Mouse (Mus musculus) kidney, adult 2 months (tissue): ENCODE results near the gene 4930550C14Rik. TPM values are rescaled to one million over a fixed set of nuclear protein-coding genes. Genes with fewer than 3 reads are reported as not detected.

Experiments used
- DNase-seq: peaks from one replicate; pipeline ENCODE4 v3.0.0; 2021
- H3K27ac ChIP-seq: fragments of 200-500 bp; 2 replicates; pipeline ENCODE4 v1.5.1; 2012; ENCODE audit warnings: low read depth, low read length, control low read depth, inconsistent platforms; ENCODE audit not compliant: insufficient read depth
- H3K27me3 ChIP-seq: fragments of 200-500 bp; replicated peaks from 2 replicates; pipeline ENCODE4 v1.6.1; 2012; ENCODE audit warnings: mild to moderate bottlenecking, moderate library complexity, low read length, inconsistent platforms; ENCODE audit not compliant: control insufficient read depth, insufficient read depth
- H3K36me3 ChIP-seq: fragments of 200-500 bp; 2 replicates; pipeline ENCODE4 v1.6.1; 2012; ENCODE audit warnings: mild to moderate bottlenecking, moderate library complexity, low read length, inconsistent platforms; ENCODE audit not compliant: control insufficient read depth, insufficient read depth
- H3K4me1 ChIP-seq: fragments of 200-500 bp; 2 replicates; pipeline ENCODE4 v1.6.1; 2011; ENCODE audit warnings: low read length; ENCODE audit not compliant: control insufficient read depth, insufficient read depth
- H3K4me3 ChIP-seq: fragments of 200-500 bp; 2 replicates; pipeline ENCODE4 v1.5.1; 2011; ENCODE audit warnings: mild to moderate bottlenecking, low read depth, low read length, control low read depth; ENCODE audit not compliant: insufficient read depth
- CTCF ChIP-seq: fragments of 200-500 bp; conservative IDR thresholded peaks from 2 replicates; pipeline ENCODE4 v1.5.1; 2011; ENCODE audit warnings: low read depth, mild to moderate bottlenecking, control low read depth, low read length, moderate library complexity, mixed read lengths; ENCODE audit not compliant: insufficient read depth, insufficient read length
- POLR2A ChIP-seq: fragments of 200-500 bp; IDR thresholded peaks from one replicate; pipeline ENCODE4 v1.6.1; 2011; ENCODE audit warnings: low read depth, low read length, control low read depth
- WGBS: fragments of 180-500 bp; shearing (Covaris S2); methylation state at CpG from one replicate; pipeline ENCODE4 v1.1.7; 2018; 5-methylcytosine and 5-hydroxymethylcytosine counted together
- polyA plus RNA-seq: library from polyadenylated mRNA; depleted of rRNA; stranded (reverse); fragments of >200 nt; gene quantifications from 2 replicates; pipeline ENCODE4 v1.2.3, GENCODE M21; 2012

4930550C14Rik gene
- polyA plus RNA-seq, 1 experiment: 1.0 TPM

- Histone ChIP-seq H3K4me1 (no peaks in the 10 kb centered on the region), H3K36me3 (no peaks in the 10 kb centered on the region), H3K27ac (no peak overlapping the region), H3K4me3 (no peak overlapping the region), H3K27me3 (no peaks in the 10 kb centered on the region)
- TF ChIP-seq POLR2A (no peak), CTCF (no peak)
- DNase-seq: no peak
- 82% methylated on average over 3 of the region's 3 CpGs for WGBS
Observed at GRCm38 (mm10) chr9:53378171-53378570, 24.0 kb upstream of the 4930550C14Rik start.

GRCm38 (mm10) chr9:53380595-53380994 is 21.5 kb upstream of the 4930550C14Rik start:
- no peaks in the 10 kb centered on the region for H3K27me3 ChIP-seq
- no peak overlapping the region for H3K27ac ChIP-seq
- TF ChIP-seq POLR2A: no peak
- no peak for TF ChIP-seq CTCF
- DNase-seq: no peak
- no peak overlapping the region for H3K4me3 ChIP-seq
- H3K36me3 ChIP-seq: no peaks in the 10 kb centered on the region
- no peaks in the 10 kb centered on the region for H3K4me1 ChIP-seq
- 87% methylated on average over 2 of the region's 2 CpGs for WGBS

- WGBS: 85% methylated on average over 5 of the region's 5 CpGs
- no peak overlapping the region for H3K27ac ChIP-seq
- H3K36me3 ChIP-seq: no peaks in the 10 kb centered on the region
Observed at GRCm38 (mm10) chr9:53381113-53381615, 21.0 kb upstream of the 4930550C14Rik start.

GRCm38 (mm10) chr9:53383951-53384866 is 17.9 kb upstream of the 4930550C14Rik start, which contains the start of gene Kdelc2:
Kdelc2 (plus strand) TSS chr9:53384025.
- DNase-seq: peak; percentile 90
- TF ChIP-seq CTCF: no peak
- no peak for TF ChIP-seq POLR2A
- Histone ChIP-seq H3K4me3 (peak within 1 kb of the TSS; percentile 72), H3K36me3 (no peaks in the 10 kb centered on the region), H3K4me1 (no peaks in the 10 kb centered on the region), H3K27me3 (no peaks in the 10 kb centered on the region), H3K27ac (peak within 1 kb of the TSS; percentile 90)
- WGBS: under 1% methylated on average over 75 of the region's 75 CpGs

More at GRCm38 (mm10) chr9:53381113-53381615, 21.0 kb upstream of the 4930550C14Rik start:
- Histone ChIP-seq H3K27me3 (no peaks in the 10 kb centered on the region), H3K4me1 (no peaks in the 10 kb centered on the region), H3K4me3 (no peak overlapping the region)
- no peak for DNase-seq
- TF ChIP-seq CTCF: 0 out of 2 replicates have a peak, but pooled peaks have one; percentile 11
- no peak for TF ChIP-seq POLR2A

- H3K27ac ChIP-seq: peak overlapping the region; percentile 90
- WGBS: 4% methylated on average over 8 of the region's 8 CpGs
- no peak for DNase-seq
- no peak for TF ChIP-seq POLR2A
- TF ChIP-seq CTCF: no peak
- H3K4me1 ChIP-seq: no peaks in the 10 kb centered on the region
- peak overlapping the region; percentile 72 for H3K4me3 ChIP-seq
- H3K36me3 ChIP-seq: no peaks in the 10 kb centered on the region
- H3K27me3 ChIP-seq: no peaks in the 10 kb centered on the region
Observed at GRCm38 (mm10) chr9:53384873-53385272, 17.3 kb upstream of the 4930550C14Rik start.

- Histone ChIP-seq H3K4me1 (no peaks in the 10 kb centered on the region), H3K36me3 (no peaks in the 10 kb centered on the region), H3K4me3 (no peak overlapping the region), H3K27me3 (no peaks in the 10 kb centered on the region), H3K27ac (no peak overlapping the region)
- DNase-seq: no peak
- TF ChIP-seq POLR2A (no peak), CTCF (no peak)
- WGBS: 53% methylated on average over 2 of the region's 2 CpGs
Observed at GRCm38 (mm10) chr9:53387431-53387830, 14.7 kb upstream of the 4930550C14Rik start.

- no peak overlapping the region for H3K27ac ChIP-seq
- H3K4me1 ChIP-seq: no peaks in the 10 kb centered on the region
- WGBS: 83% methylated on average over 3 of the region's 3 CpGs
- no peaks in the 10 kb centered on the region for H3K27me3 ChIP-seq
- H3K36me3 ChIP-seq: no peaks in the 10 kb centered on the region
- DNase-seq: no peak
- TF ChIP-seq CTCF (no peak), POLR2A (no peak)
- no peak overlapping the region for H3K4me3 ChIP-seq
Observed at GRCm38 (mm10) chr9:53389109-53389508, 13.0 kb upstream of the 4930550C14Rik start.
